In the genomic region with DNA sequence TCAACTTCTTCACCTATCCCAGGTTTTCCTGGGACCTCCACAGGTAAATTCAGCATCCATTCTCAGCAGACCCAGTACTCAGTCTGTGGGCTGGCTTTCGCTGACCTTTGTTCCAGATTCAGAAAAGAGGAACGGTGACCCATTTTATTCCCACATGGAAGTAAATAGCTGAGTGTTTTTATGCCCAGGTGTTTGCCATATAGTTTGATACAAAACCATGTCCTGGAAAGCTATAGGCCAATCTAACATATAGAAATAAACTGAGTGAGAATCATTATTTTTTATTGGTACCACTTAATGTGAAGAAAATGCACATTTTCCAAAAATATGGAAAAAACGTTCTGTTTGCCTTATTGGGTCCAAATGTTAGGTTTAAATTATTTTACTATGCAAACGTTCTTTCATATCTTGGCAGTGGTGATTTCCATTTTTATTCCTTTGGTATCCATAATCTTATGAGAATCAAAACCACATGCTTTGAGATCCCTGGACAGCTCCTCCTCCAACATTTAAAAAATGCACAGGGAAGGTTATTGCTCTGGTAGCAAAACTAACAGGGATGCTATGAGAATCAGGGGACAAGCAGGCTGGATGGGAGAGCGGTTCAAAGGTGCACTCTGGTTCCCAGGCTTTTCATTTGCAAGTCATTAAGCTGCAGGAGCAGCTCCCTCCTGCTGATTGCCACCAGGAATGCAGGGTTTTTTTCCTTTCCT, we compare ENCODE assay signal across 29 mouse cellular contexts.
DNase-seq lines count a peak whose midpoint lies in the region; ATAC-seq and TF ChIP-seq lines count a peak whose summit lies in the region.
"Had no signal": no experiment of that assay in that cellular context is flagged by ENCODE, and none has a peak within 500 bp of the region (broad histone marks: within the 10 kb centered on the region; RNA-seq: fewer than 3 reads in every experiment).

No protein-coding gene starts in this region.

- no peak for TF ChIP-seq POLR2A in limb, embryonic 14.5 days (IDR thresholded peaks at IDR 0.05; ENCODE audit: borderline replicate concordance, extremely low read depth, insufficient read depth, insufficient read length)

- WGBS in limb, embryonic 12.5 days = 34% methylated on average over 5 of the region's 5 CpGs
- WGBS in limb, embryonic 10.5 days = 57% methylated on average over 5 of the region's 5 CpGs
- WGBS in embryonic facial prominence, embryonic 13.5 days = 29% methylated on average over 5 of the region's 5 CpGs
- WGBS in limb, embryonic 14.5 days = 33% methylated on average over 5 of the region's 5 CpGs
- WGBS in hindbrain, embryonic 12.5 days = 48% methylated on average over 5 of the region's 5 CpGs
- WGBS in hindbrain, embryonic 14.5 days = 44% methylated on average over 5 of the region's 5 CpGs

- H3K9me3 ChIP-seq in limb, embryonic 12.5 days = no peaks in the 10 kb centered on the region
- no peaks in the 10 kb centered on the region for H3K9me3 ChIP-seq in limb, embryonic 10.5 days (replicated peaks)
- no peaks in the 10 kb centered on the region for H3K9me3 ChIP-seq in embryonic facial prominence, embryonic 13.5 days
- no peaks in the 10 kb centered on the region for H3K9me3 ChIP-seq in limb, embryonic 14.5 days (ENCODE audit: control insufficient read depth, low read length)
- no peaks in the 10 kb centered on the region for H3K9me3 ChIP-seq in hindbrain, embryonic 12.5 days (replicated peaks)
- H3K9me3 ChIP-seq in hindbrain, embryonic 14.5 days (ENCODE audit: control insufficient read depth, low read length) = no peaks in the 10 kb centered on the region
- H3K9me3 ChIP-seq: forebrain, embryonic 13.5 days; heart, embryonic 10.5 days; hindbrain, embryonic 13.5 days; midbrain, embryonic 13.5 days had no signal

- H3K4me1 ChIP-seq in limb, embryonic 12.5 days (replicated peaks) = peaks cover 20% of the 10 kb centered on the region
- H3K4me1 ChIP-seq in limb, embryonic 10.5 days = peaks cover 15% of the 10 kb centered on the region
- H3K4me1 ChIP-seq in embryonic facial prominence, embryonic 13.5 days = peaks cover 25% of the 10 kb centered on the region
- H3K4me1 ChIP-seq in limb, embryonic 14.5 days (ENCODE audit: control insufficient read depth, insufficient read depth, low read length) = peaks cover 20% of the 10 kb centered on the region
- no peaks in the 10 kb centered on the region for H3K4me1 ChIP-seq in hindbrain, embryonic 12.5 days
- H3K4me1 ChIP-seq in hindbrain, embryonic 14.5 days (replicated peaks; ENCODE audit: control insufficient read depth, insufficient read depth, low read length) = no peaks in the 10 kb centered on the region
- H3K4me1 ChIP-seq: forebrain, embryonic 13.5 days; heart, embryonic 10.5 days; megakaryocyte, embryonic 14.5 days; midbrain, embryonic 13.5 days had no signal

- H3K9ac ChIP-seq in limb, embryonic 12.5 days (replicated peaks) = no peak overlapping the region
- H3K9ac ChIP-seq in embryonic facial prominence, embryonic 13.5 days = no peak overlapping the region
- H3K9ac ChIP-seq in limb, embryonic 14.5 days (ENCODE audit: low read depth, low read length, severe bottlenecking) = no peak overlapping the region
- H3K9ac ChIP-seq in hindbrain, embryonic 12.5 days = no peak overlapping the region
- H3K9ac ChIP-seq in hindbrain, embryonic 14.5 days = no peak overlapping the region
- H3K9ac ChIP-seq: forebrain, embryonic 13.5 days; hindbrain, embryonic 13.5 days; liver, embryonic 14.5 days; lung, embryonic 14.5 days; midbrain, embryonic 13.5 days had no signal

- H3K36me3 ChIP-seq in limb, embryonic 12.5 days = no peaks in the 10 kb centered on the region
- no peaks in the 10 kb centered on the region for H3K36me3 ChIP-seq in limb, embryonic 10.5 days
- H3K36me3 ChIP-seq in embryonic facial prominence, embryonic 13.5 days = no peaks in the 10 kb centered on the region
- H3K36me3 ChIP-seq in limb, embryonic 14.5 days (ENCODE audit: control insufficient read depth, insufficient read depth, low read length) = no peaks in the 10 kb centered on the region
- H3K36me3 ChIP-seq in hindbrain, embryonic 12.5 days = no peaks in the 10 kb centered on the region
- no peaks in the 10 kb centered on the region for H3K36me3 ChIP-seq in hindbrain, embryonic 14.5 days (replicated peaks; ENCODE audit: control insufficient read depth, insufficient read depth)
- H3K36me3 ChIP-seq: heart, embryonic 10.5 days; hindbrain, embryonic 13.5 days; midbrain, embryonic 13.5 days had no signal

- H3K4me3 ChIP-seq in limb, embryonic 12.5 days (replicated peaks) = no peak overlapping the region
- no peak overlapping the region for H3K4me3 ChIP-seq in limb, embryonic 10.5 days
- H3K4me3 ChIP-seq in embryonic facial prominence, embryonic 13.5 days = no peak overlapping the region
- H3K4me3 ChIP-seq in limb, embryonic 14.5 days (replicated peaks; ENCODE audit: low read length) = no peak overlapping the region
- no peak overlapping the region for H3K4me3 ChIP-seq in hindbrain, embryonic 12.5 days
- H3K4me3 ChIP-seq in hindbrain, embryonic 14.5 days (replicated peaks; ENCODE audit: low read length) = no peak overlapping the region
- H3K4me3 ChIP-seq: forebrain, embryonic 13.5 days; heart, embryonic 10.5 days; hindbrain, embryonic 13.5 days; megakaryocyte, embryonic 14.5 days; midbrain, embryonic 13.5 days had no signal

- peak; percentile 68 for ATAC-seq in limb, embryonic 12.5 days (ENCODE audit: insufficient number of reproducible peaks, insufficient read depth, low FRiP score, low TSS enrichment, low read depth)
- no peak for ATAC-seq in embryonic facial prominence, embryonic 13.5 days (ENCODE audit: insufficient number of reproducible peaks, insufficient read depth, low FRiP score, low TSS enrichment, low read depth)
- peak; percentile 72 for ATAC-seq in limb, embryonic 14.5 days (ENCODE audit: low FRiP score, low read depth)
- ATAC-seq in hindbrain, embryonic 12.5 days (ENCODE audit: low FRiP score) = no peak
- ATAC-seq in hindbrain, embryonic 14.5 days (ENCODE audit: low FRiP score) = no peak
- ATAC-seq: CD4-positive, CD25-positive, alpha-beta regulatory T cell, adult 4 months; forebrain, embryonic 13.5 days; intestine, postnatal 0 days; midbrain, embryonic 13.5 days had no signal

- DNase-seq in limb, embryonic 10.5 days (ENCODE audit: low spot score) = no peak
- peak; percentile 12 for DNase-seq in ZHBTc4 (ENCODE audit: low read depth, low spot score)
- DNase-seq in limb, embryonic 14.5 days (ENCODE audit: low spot score) = peak; percentile 76
- DNase-seq in left cerebral cortex, postnatal 14 days (ENCODE audit: low spot score in 2 of 2) = no peak
- no peak for DNase-seq in hindbrain, embryonic 14.5 days (ENCODE audit: low spot score)
- DNase-seq: adrenal gland, postnatal 25 days; cerebellum, adult 2 months; cerebellum, postnatal 25 days; gastrocnemius, postnatal 14 days; heart, postnatal 36 days; kidney, adult 9 months; kidney, postnatal 10 days; layer of hippocampus, adult 9-11 months; liver; lung, embryonic 14.5 days; lung, postnatal 14 days; thymus, adult 2 months; thymus, postnatal 36 days had no signal

- intact Hi-C loops in left cerebral cortex, postnatal 14 days (cut with DNase I) = no loop called here

- H3K27ac ChIP-seq in limb, embryonic 12.5 days = peak overlapping the region; percentile 56
- H3K27ac ChIP-seq in limb, embryonic 10.5 days = no peak overlapping the region
- peak overlapping the region; percentile 72 for H3K27ac ChIP-seq in embryonic facial prominence, embryonic 13.5 days
- peak overlapping the region; percentile 40 for H3K27ac ChIP-seq in limb, embryonic 14.5 days (replicated peaks; ENCODE audit: low read depth, low read length)
- no peak overlapping the region for H3K27ac ChIP-seq in hindbrain, embryonic 12.5 days
- H3K27ac ChIP-seq in hindbrain, embryonic 14.5 days = no peak overlapping the region
- H3K27ac ChIP-seq: forebrain, embryonic 13.5 days; heart, embryonic 10.5 days; hindbrain, embryonic 13.5 days; liver, embryonic 14.5 days; midbrain, embryonic 13.5 days had no signal

- H3K4me2 ChIP-seq in limb, embryonic 12.5 days = no peak overlapping the region
- no peak overlapping the region; the same call in 1 of the 2 replicates for H3K4me2 ChIP-seq in embryonic facial prominence, embryonic 13.5 days
- no peak overlapping the region for H3K4me2 ChIP-seq in limb, embryonic 14.5 days (replicated peaks; ENCODE audit: low read depth, low read length, severe bottlenecking)
- H3K4me2 ChIP-seq in hindbrain, embryonic 12.5 days (replicated peaks) = no peak overlapping the region
- H3K4me2 ChIP-seq in hindbrain, embryonic 14.5 days (replicated peaks) = no peak overlapping the region
- H3K4me2 ChIP-seq: forebrain, embryonic 13.5 days; hindbrain, embryonic 13.5 days; lung, embryonic 14.5 days; midbrain, embryonic 13.5 days had no signal

- H3K27me3 ChIP-seq in limb, embryonic 12.5 days = peaks cover 20% of the 10 kb centered on the region
- no peaks in the 10 kb centered on the region; the same call in 1 of the 2 replicates for H3K27me3 ChIP-seq in limb, embryonic 10.5 days (ENCODE audit: low read depth, poor library complexity, severe bottlenecking)
- H3K27me3 ChIP-seq in embryonic facial prominence, embryonic 13.5 days = no peaks in the 10 kb centered on the region
- H3K27me3 ChIP-seq in limb, embryonic 14.5 days (ENCODE audit: control insufficient read depth, insufficient read depth, low read length) = no peaks in the 10 kb centered on the region
- H3K27me3 ChIP-seq in hindbrain, embryonic 12.5 days = no peaks in the 10 kb centered on the region
- H3K27me3 ChIP-seq in hindbrain, embryonic 14.5 days (ENCODE audit: control insufficient read depth, insufficient read depth, low read length) = no peaks in the 10 kb centered on the region
- H3K27me3 ChIP-seq: forebrain, embryonic 13.5 days; hindbrain, embryonic 13.5 days; megakaryocyte, embryonic 14.5 days; midbrain, embryonic 13.5 days had no signal

Comparison
In these comparisons a context has a peak if more than half of its experiments do, and no peak if none do; other contexts are left out.
1. H3K27ac ChIP-seq: peak in limb, embryonic 12.5 days (single experiment), embryonic facial prominence, embryonic 13.5 days (single experiment) and limb, embryonic 14.5 days (single experiment); none in limb, embryonic 10.5 days (single experiment), hindbrain, embryonic 12.5 days (single experiment) and hindbrain, embryonic 14.5 days (single experiment).
2. DNase-seq: peak in ZHBTc4 (single experiment) and limb, embryonic 14.5 days (single experiment); none in limb, embryonic 10.5 days (single experiment), left cerebral cortex, postnatal 14 days (0 of 2) and hindbrain, embryonic 14.5 days (single experiment).
3. ATAC-seq: peak in limb, embryonic 12.5 days (single experiment) and limb, embryonic 14.5 days (single experiment); none in embryonic facial prominence, embryonic 13.5 days (single experiment), hindbrain, embryonic 12.5 days (single experiment) and hindbrain, embryonic 14.5 days (single experiment).